Mouse (Mus musculus): ENCODE data around the gene Cdc6. TPM values are rescaled to one million over a fixed set of nuclear protein-coding genes. Genes with fewer than 3 reads are reported as not detected.

Gene Cdc6
- polyA plus RNA-seq, 1 experiment: 0.65 TPM

- Histone ChIP-seq H3K27ac (ENCODE audit: insufficient read depth, low read depth, low read length) (no peak overlapping the region), H3K4me1 (ENCODE audit: control insufficient read depth, insufficient read depth, insufficient read length, low read length) (peaks cover 27% of the 10 kb centered on the region), H3K4me3 (ENCODE audit: low read depth, low read length) (no peak overlapping the region), H3K27me3 (ENCODE audit: control insufficient read depth, insufficient read depth, low read length) (no peaks in the 10 kb centered on the region), H3K36me3 (ENCODE audit: control insufficient read depth, insufficient read depth, low read length) (peaks cover 7% of the 10 kb centered on the region)
- WGBS: 48% methylated on average over 17 of the region's 17 CpGs
- TF ChIP-seq CTCF (IDR thresholded peaks at IDR 0.05; ENCODE audit: extremely low read depth, insufficient read length, insufficient replicate concordance, low read depth, low read length) (no peak), POLR2A (IDR thresholded peaks at IDR 0.05; ENCODE audit: low read depth, low read length) (no peak)
Observed at GRCm38 (mm10) chr11:98954801-98955706, 47.5 kb downstream of the Cdc6 start.

DNA sequence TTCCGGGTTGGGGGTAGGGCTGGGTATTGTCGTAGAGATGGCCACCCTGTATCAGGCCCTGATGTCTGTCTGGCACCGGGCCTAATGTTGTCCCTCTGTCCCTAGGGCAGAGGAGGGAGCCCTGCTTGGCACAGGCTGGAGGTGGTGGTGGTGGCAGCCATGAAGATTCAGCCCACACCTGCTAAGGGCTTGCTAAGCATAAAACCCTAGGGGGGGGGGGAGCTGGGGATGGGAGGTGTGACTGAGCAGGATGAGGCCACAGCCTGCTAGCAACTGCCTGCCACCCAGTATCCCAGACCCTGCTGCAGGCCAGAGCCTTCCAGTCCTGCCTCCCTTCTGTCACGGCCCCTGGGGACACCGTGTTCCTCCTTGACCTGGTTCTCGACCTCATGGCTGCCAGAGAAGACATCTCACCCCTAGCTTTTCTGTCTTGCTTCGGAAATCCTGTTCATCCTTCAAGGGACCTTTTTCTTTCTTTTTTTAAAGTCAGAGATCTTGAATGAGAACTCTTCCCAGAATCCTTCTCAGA, 48.2 kb downstream of the Cdc6 start:
- no peak overlapping the region for H3K4me3 ChIP-seq (ENCODE audit: low read depth, low read length)
- TF ChIP-seq POLR2A (IDR thresholded peaks at IDR 0.05; ENCODE audit: low read depth, low read length) (no peak), CTCF (IDR thresholded peaks at IDR 0.05; ENCODE audit: extremely low read depth, insufficient read length, insufficient replicate concordance, low read depth, low read length) (no peak)
- no peaks in the 10 kb centered on the region for H3K27me3 ChIP-seq (ENCODE audit: control insufficient read depth, insufficient read depth, low read length)
- H3K36me3 ChIP-seq (ENCODE audit: control insufficient read depth, insufficient read depth, low read length): 0 out of 2 replicates have a peak, but pooled peaks cover 2% of the 10 kb centered on the region
- H3K4me1 ChIP-seq (ENCODE audit: control insufficient read depth, insufficient read depth, insufficient read length, low read length): peaks cover 21% of the 10 kb centered on the region
- no peak overlapping the region for H3K27ac ChIP-seq (ENCODE audit: insufficient read depth, low read depth, low read length)
- 33% methylated on average over 7 of the region's 7 CpGs for WGBS

DNA sequence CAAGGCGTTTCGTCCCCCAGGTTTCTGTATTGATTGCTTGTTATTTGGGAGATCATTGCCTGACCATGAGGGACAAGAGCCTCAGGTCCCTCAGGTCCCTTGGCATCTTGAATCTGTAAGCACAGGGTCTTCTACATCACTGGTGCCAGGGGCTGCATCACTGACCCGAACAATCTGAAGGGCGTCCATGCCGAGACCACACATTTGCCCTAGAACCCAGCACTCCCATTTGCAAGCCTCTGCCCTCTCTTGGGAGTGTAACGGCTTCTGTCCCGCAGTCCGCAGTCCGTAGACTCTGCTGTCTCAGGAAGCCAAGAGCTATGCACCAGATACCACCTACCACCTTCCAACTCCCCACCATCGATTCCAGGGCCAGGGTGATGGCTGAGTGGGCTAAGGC, 48.7 kb downstream of the Cdc6 start:
- H3K27ac ChIP-seq (ENCODE audit: insufficient read depth, low read depth, low read length): no peak overlapping the region
- peaks cover 18% of the 10 kb centered on the region for H3K4me1 ChIP-seq (ENCODE audit: control insufficient read depth, insufficient read depth, insufficient read length, low read length)
- H3K27me3 ChIP-seq (ENCODE audit: control insufficient read depth, insufficient read depth, low read length): no peaks in the 10 kb centered on the region
- no peak for TF ChIP-seq CTCF (IDR thresholded peaks at IDR 0.05; ENCODE audit: extremely low read depth, insufficient read length, insufficient replicate concordance, low read depth, low read length)
- TF ChIP-seq POLR2A (IDR thresholded peaks at IDR 0.05; ENCODE audit: low read depth, low read length): no peak
- H3K36me3 ChIP-seq (ENCODE audit: control insufficient read depth, insufficient read depth, low read length): 0 out of 2 replicates have a peak, but pooled peaks cover 2% of the 10 kb centered on the region
- 59% methylated on average over 10 of the region's 10 CpGs for WGBS
- no peak overlapping the region for H3K4me3 ChIP-seq (ENCODE audit: low read depth, low read length)

- Histone ChIP-seq H3K4me3 (ENCODE audit: low read depth, low read length) (peak overlapping the region; percentile 72), H3K4me1 (ENCODE audit: control insufficient read depth, insufficient read depth, insufficient read length, low read length) (peaks cover 35% of the 10 kb centered on the region), H3K27me3 (ENCODE audit: control insufficient read depth, insufficient read depth, low read length) (no peaks in the 10 kb centered on the region), H3K36me3 (ENCODE audit: control insufficient read depth, insufficient read depth, low read length) (peaks cover 2% of the 10 kb centered on the region; the same call in 1 of the 2 replicates), H3K27ac (ENCODE audit: insufficient read depth, low read depth, low read length) (peak overlapping the region; percentile 88)
- WGBS: under 1% methylated on average over 43 of the region's 43 CpGs
- TF ChIP-seq POLR2A (IDR thresholded peaks at IDR 0.05; ENCODE audit: low read depth, low read length) (peak; percentile 89), CTCF (IDR thresholded peaks at IDR 0.05; ENCODE audit: extremely low read depth, insufficient read length, insufficient replicate concordance, low read depth, low read length) (no peak)
Observed at GRCm38 (mm10) chr11:98959437-98960312, 52.1 kb downstream of the Cdc6 start.

DNA sequence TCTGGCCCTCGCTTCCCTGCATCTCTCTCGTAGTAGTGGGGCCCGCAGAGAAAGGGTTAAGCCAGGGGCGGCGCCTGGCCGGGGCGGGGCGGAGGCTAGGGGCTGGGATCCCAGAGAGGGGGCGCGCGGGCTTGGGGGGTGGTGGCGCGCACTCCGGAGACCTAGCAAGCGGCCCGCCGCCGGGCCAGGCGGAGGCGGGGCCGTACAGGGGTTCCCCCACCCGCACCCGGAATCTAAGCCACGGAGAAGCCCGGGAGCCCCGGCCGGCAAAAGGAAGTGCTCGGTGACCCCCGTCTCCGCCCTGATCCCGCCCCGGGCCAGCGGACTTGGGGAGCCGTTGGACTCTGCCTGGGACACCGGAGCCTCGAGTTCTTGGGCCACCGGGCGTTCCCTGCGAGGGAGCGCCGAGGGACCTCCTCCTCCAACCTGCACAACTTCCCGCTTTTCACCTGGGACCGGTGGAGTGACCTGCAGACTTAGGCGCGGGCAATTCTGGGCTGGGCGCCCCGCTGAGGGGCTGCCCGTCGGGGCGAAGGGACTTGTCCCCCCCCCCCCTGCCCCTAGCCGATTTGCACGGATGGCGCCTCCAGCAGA, 52.8 kb downstream of the Cdc6 start:
- TF ChIP-seq CTCF (IDR thresholded peaks at IDR 0.05; ENCODE audit: extremely low read depth, insufficient read length, insufficient replicate concordance, low read depth, low read length): no peak
- TF ChIP-seq POLR2A (IDR thresholded peaks at IDR 0.05; ENCODE audit: low read depth, low read length): peak; percentile 62
- Histone ChIP-seq H3K27ac (ENCODE audit: insufficient read depth, low read depth, low read length) (peak overlapping the region; percentile 88), H3K4me3 (ENCODE audit: low read depth, low read length) (peak overlapping the region; percentile 72), H3K4me1 (ENCODE audit: control insufficient read depth, insufficient read depth, insufficient read length, low read length) (peaks cover 39% of the 10 kb centered on the region), H3K36me3 (ENCODE audit: control insufficient read depth, insufficient read depth, low read length) (peaks cover 2% of the 10 kb centered on the region; the same call in 1 of the 2 replicates), H3K27me3 (ENCODE audit: control insufficient read depth, insufficient read depth, low read length) (no peaks in the 10 kb centered on the region)
- 1% methylated on average over 53 of the region's 53 CpGs for WGBS

GRCm38 (mm10) chr11:98961051-98961592, 53.5 kb downstream of the Cdc6 start:
- TF ChIP-seq POLR2A (IDR thresholded peaks at IDR 0.05; ENCODE audit: low read depth, low read length) (no peak), CTCF (IDR thresholded peaks at IDR 0.05; ENCODE audit: extremely low read depth, insufficient read length, insufficient replicate concordance, low read depth, low read length) (no peak)
- H3K27me3 ChIP-seq (ENCODE audit: control insufficient read depth, insufficient read depth, low read length): no peaks in the 10 kb centered on the region
- H3K4me3 ChIP-seq (ENCODE audit: low read depth, low read length): peak overlapping the region; percentile 72
- peak overlapping the region; percentile 88 for H3K27ac ChIP-seq (ENCODE audit: insufficient read depth, low read depth, low read length)
- WGBS: 4% methylated on average over 18 of the region's 18 CpGs
- peaks cover 39% of the 10 kb centered on the region for H3K4me1 ChIP-seq (ENCODE audit: control insufficient read depth, insufficient read depth, insufficient read length, low read length)
- peaks cover 6% of the 10 kb centered on the region for H3K36me3 ChIP-seq (ENCODE audit: control insufficient read depth, insufficient read depth, low read length)

All from small intestine, adult 2 months (tissue).